Mouse (Mus musculus) forebrain, embryonic 14.5 days (tissue): Measurements from ENCODE around the gene Ifitm2. TPM values are rescaled to one million over a fixed set of nuclear protein-coding genes. Genes with fewer than 3 reads are reported as not detected.

Experiments
- ATAC-seq: fragments of 200-750 bp; cut with Nextera tagmentation; 2 replicates; pipeline ENCODE4 v1.8.0; 2017; ENCODE audit warnings: mild to moderate bottlenecking, moderate library complexity
- DNase-seq: peaks from one replicate; pipeline ENCODE4 v3.0.0-alpha.2; 2015; ENCODE audit warnings: low spot score
- H3K27ac ChIP-seq: fragments of 300-500 bp; sonication (generic); 2 replicates; pipeline ENCODE4 v1.5.1; 2014; ENCODE audit warnings: low read depth, mild to moderate bottlenecking, control low read depth, low read length, moderate library complexity
- H3K27me3 ChIP-seq: fragments of 300-500 bp; sonication (generic); replicated peaks from 2 replicates; pipeline ENCODE4 v1.6.1; 2014; ENCODE audit warnings: low read length, control low read depth, mixed read lengths; ENCODE audit not compliant: control insufficient read depth, insufficient read depth
- H3K36me3 ChIP-seq: fragments of 300-500 bp; sonication (generic); 2 replicates; pipeline ENCODE4 v1.6.1; 2014; ENCODE audit warnings: low read length, control low read depth; ENCODE audit not compliant: control insufficient read depth, insufficient read depth
- H3K4me1 ChIP-seq: fragments of 300-500 bp; sonication (generic); 2 replicates; pipeline ENCODE4 v1.6.1; 2014; ENCODE audit warnings: antibody characterized with exemption, low read length, control low read depth; ENCODE audit not compliant: control insufficient read depth, insufficient read depth
- H3K4me2 ChIP-seq: fragments of 300-500 bp; sonication (generic); 2 replicates; pipeline ENCODE4 v1.6.1; 2014; ENCODE audit warnings: mild to moderate bottlenecking, control low read depth, low read length
- H3K4me3 ChIP-seq: fragments of 300-500 bp; sonication (generic); 2 replicates; pipeline ENCODE4 v1.5.1; 2014; ENCODE audit warnings: low read depth, low read length, control low read depth
- H3K9ac ChIP-seq: fragments of 300-500 bp; sonication (generic); 2 replicates; pipeline ENCODE4 v1.6.1; 2014; ENCODE audit warnings: mild to moderate bottlenecking, low read length, control low read depth, moderate library complexity
- H3K9me3 ChIP-seq: fragments of 300-500 bp; sonication (generic); replicated peaks from 2 replicates; pipeline ENCODE4 v1.6.1; 2016; ENCODE audit warnings: low read length, control low read depth, mixed read lengths; ENCODE audit not compliant: control insufficient read depth
- WGBS: fragments of 180-500 bp; shearing (Covaris S2); extraction: QIAGEN DNeasy Blood & Tissue Kit; methylation state at CpG from one replicate; pipeline ENCODE4 v1.1.7; 2014; 5-methylcytosine and 5-hydroxymethylcytosine counted together
- polyA plus RNA-seq: library from polyadenylated mRNA; unstranded; fragments of >200 nt; fragmentation: Nextera tagmentation; extraction: Ambion mirVana; gene quantifications from 2 replicates; pipeline ENCODE4 v1.2.1, GENCODE M21; 2014

Gene Ifitm2
- polyA plus RNA-seq, 1 experiment from 2014 or later: 235 TPM

DNA sequence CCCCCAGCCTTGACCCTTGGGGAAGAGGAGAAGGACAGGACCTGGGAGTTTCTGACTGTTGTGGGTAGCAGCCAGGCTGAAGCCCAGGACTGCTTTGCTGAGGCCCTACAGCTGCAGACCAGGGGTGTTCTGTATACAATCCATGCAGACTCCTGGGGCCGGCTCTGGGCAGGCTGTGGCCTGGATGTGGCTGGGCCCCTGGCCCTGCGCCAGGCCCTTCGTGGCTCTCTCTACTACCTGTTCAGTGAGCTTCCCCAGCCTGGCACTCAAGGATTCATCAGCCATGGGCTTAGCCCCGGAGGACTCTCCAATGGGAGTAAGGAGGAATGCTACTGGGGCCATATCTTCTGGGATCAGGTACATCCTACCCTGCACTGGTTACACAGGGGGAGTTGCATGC is 12.4 kb downstream of the Ifitm2 start:
- no peaks in the 10 kb centered on the region for H3K27me3 ChIP-seq
- no peak overlapping the region for H3K4me3 ChIP-seq
- DNase-seq (no peak), ATAC-seq (no peak)
- H3K36me3 ChIP-seq: no peaks in the 10 kb centered on the region
- no peak overlapping the region for H3K9ac ChIP-seq
- no peaks in the 10 kb centered on the region for H3K4me1 ChIP-seq
- no peak overlapping the region for H3K27ac ChIP-seq
- no peaks in the 10 kb centered on the region for H3K9me3 ChIP-seq
- no peak overlapping the region for H3K4me2 ChIP-seq
- 88% methylated on average over 4 of the region's 4 CpGs for WGBS

- ATAC-seq (no peak), DNase-seq (no peak)
- 95% methylated on average over 10 of the region's 10 CpGs for WGBS
- Histone ChIP-seq H3K4me2 (no peak overlapping the region), H3K4me1 (no peaks in the 10 kb centered on the region), H3K27me3 (no peaks in the 10 kb centered on the region), H3K9me3 (no peaks in the 10 kb centered on the region), H3K4me3 (no peak overlapping the region), H3K36me3 (no peaks in the 10 kb centered on the region), H3K9ac (no peak overlapping the region), H3K27ac (no peak overlapping the region)
These were observed 13.0 kb downstream of the Ifitm2 start for GRCm38 (mm10) chr7:140942811-140943210.

DNA sequence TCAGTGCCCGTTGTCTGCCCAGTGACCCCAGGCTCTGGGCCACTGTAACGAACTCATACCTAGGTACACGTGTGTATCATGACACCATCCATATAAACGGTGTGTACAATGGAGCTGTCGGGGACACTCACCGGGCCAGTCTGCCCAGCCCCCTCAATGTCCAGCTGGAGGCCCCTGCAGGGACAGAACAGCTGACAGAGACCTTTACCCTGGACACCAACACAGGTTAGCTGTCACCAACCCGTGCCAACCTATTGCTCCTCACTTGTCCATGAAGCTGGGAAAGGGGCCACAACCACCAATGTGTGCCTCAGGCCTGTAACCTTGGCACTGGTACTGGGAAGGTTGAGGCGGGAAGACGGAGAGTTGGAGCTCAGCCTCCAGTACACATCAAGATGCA is 13.4 kb downstream of the Ifitm2 start:
- Histone ChIP-seq H3K4me1 (no peaks in the 10 kb centered on the region), H3K27me3 (no peaks in the 10 kb centered on the region), H3K27ac (no peak overlapping the region), H3K4me3 (peak overlapping the region; percentile 42), H3K9me3 (no peaks in the 10 kb centered on the region), H3K4me2 (peak overlapping the region; percentile 50), H3K9ac (peak overlapping the region; percentile 69), H3K36me3 (no peaks in the 10 kb centered on the region)
- ATAC-seq: no peak
- no peak for DNase-seq
- WGBS: 70% methylated on average over 9 of the region's 9 CpGs

DNA sequence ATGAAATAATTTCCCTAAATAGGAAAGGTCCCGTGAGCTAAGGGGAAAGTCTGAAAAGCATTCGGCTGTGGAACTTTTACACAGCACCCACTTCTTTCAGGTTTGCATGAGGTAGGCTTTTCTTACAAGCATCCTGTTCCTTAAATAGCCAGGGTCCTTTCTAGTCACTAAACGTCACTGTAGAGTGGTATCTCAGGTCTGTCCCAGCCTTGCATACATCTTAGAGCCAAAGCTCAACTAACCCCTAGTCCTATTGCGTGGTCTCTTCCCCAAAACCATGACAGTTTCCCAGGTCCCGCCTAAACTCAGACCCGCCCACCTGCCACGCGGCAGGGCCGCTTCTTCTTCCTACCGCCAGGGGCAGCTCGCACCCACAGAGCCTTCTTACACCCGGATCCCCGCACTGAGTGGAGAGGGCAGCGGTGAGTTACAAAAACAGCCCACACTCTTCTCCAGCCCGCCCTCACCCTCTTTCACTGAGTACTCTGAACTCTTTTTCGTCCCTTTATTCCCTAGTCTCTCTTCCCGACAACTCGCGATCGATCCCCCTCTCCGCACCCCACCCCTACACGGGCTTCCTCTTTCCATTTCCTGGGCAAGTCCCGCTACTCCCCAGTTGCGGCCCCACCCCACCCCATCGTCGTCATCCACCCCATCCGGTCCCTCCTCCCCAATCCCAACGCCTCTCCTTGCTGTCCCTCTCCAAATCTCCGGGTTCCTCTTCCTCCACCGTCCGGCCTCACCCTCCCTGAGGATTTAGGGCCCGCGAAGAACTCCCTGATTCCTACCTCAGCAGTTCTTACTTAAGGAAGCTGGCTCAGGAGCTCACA is 14.3 kb downstream of the Ifitm2 start, which contains the start of gene Pgghg:
Gene Pgghg, plus strand, starts transcription at position 170 of the 830 bp plus-strand sequence.
- ATAC-seq (peak; percentile 95), DNase-seq (peak; percentile 85)
- Histone ChIP-seq H3K27me3 (no peaks in the 10 kb centered on the region), H3K36me3 (no peaks in the 10 kb centered on the region), H3K4me1 (no peaks in the 10 kb centered on the region), H3K9me3 (no peaks in the 10 kb centered on the region), H3K4me2 (peak within 1 kb of the TSS; percentile 50), H3K9ac (peak within 1 kb of the TSS; percentile 69), H3K27ac (no peak within 1 kb of the TSS), H3K4me3 (peak within 1 kb of the TSS; percentile 42)
- 5% methylated on average over 33 of the region's 33 CpGs for WGBS

- 9% methylated on average over 8 of the region's 8 CpGs for WGBS
These were observed 16.1 kb downstream of the Ifitm2 start for GRCm38 (mm10) chr7:140939669-140940171.

DNA sequence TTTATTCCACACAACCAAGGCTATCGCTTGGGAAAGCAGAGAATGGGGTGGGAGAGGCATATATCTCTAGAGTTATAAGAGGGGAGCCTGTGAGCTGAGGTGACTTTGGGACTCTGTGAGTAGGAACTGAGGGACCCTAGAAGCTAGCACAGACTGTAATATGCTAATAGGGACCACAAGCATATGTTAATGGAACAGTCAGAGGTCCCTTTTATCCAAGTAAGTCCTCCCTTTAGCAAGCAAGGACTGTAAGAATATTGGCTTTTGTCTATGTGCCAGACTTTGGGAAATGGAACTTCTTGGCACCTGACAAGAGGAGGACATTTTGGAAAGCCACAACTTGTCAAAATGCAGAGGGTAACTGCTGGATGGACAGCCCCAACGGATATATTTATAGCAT is 16.9 kb downstream of the Ifitm2 start:
- WGBS: 26% methylated on average over 2 of the region's 2 CpGs
- H3K27me3 ChIP-seq: no peaks in the 10 kb centered on the region
- H3K27ac ChIP-seq: no peak overlapping the region
- no peaks in the 10 kb centered on the region for H3K36me3 ChIP-seq
- no peak overlapping the region for H3K4me3 ChIP-seq
- no peak overlapping the region for H3K4me2 ChIP-seq
- ATAC-seq (no peak), DNase-seq (no peak)
- H3K4me1 ChIP-seq: no peaks in the 10 kb centered on the region
- no peaks in the 10 kb centered on the region for H3K9me3 ChIP-seq
- no peak overlapping the region for H3K9ac ChIP-seq

More at GRCm38 (mm10) chr7:140939669-140940171, 16.1 kb downstream of the Ifitm2 start:
- Histone ChIP-seq H3K27ac (no peak overlapping the region), H3K27me3 (no peaks in the 10 kb centered on the region), H3K36me3 (no peaks in the 10 kb centered on the region), H3K9ac (no peak overlapping the region), H3K4me2 (no peak overlapping the region), H3K9me3 (no peaks in the 10 kb centered on the region), H3K4me1 (no peaks in the 10 kb centered on the region), H3K4me3 (no peak overlapping the region)
- DNase-seq (peak; percentile 10), ATAC-seq (no peak)

DNA sequence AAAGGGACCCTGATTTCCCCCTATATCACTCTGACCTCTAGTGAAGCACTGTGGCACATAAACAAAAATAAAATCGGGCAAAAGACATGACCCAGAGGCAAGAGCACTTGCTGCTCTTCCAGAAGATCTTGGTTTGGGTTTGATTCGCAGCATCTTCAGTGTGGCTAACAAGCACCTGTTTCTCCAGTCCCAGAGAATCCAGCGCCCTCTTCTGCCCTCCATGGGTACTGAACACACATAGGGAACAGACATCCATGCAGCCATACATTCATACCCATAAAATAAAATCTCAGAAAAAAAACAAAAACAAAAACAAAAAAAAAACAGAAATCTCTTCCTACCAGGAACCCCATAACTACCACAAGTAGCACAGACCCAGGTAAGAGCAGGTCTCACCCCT is 17.4 kb downstream of the Ifitm2 start:
- DNase-seq (no peak), ATAC-seq (no peak)
- Histone ChIP-seq H3K4me2 (no peak overlapping the region), H3K27ac (no peak overlapping the region), H3K4me3 (no peak overlapping the region), H3K9ac (no peak overlapping the region), H3K36me3 (no peaks in the 10 kb centered on the region), H3K4me1 (no peaks in the 10 kb centered on the region), H3K9me3 (no peaks in the 10 kb centered on the region), H3K27me3 (no peaks in the 10 kb centered on the region)
- WGBS: 43% methylated on average over 3 of the region's 3 CpGs

GRCm38 (mm10) chr7:140927181-140927580 is 28.6 kb downstream of the Ifitm2 start:
- no peaks in the 10 kb centered on the region for H3K36me3 ChIP-seq
- no peak for DNase-seq
- 93% methylated on average over 6 of the region's 6 CpGs for WGBS

More at GRCm38 (mm10) chr7:140927181-140927580, 28.6 kb downstream of the Ifitm2 start:
- no peak overlapping the region for H3K27ac ChIP-seq
- H3K9me3 ChIP-seq: no peaks in the 10 kb centered on the region
- H3K4me2 ChIP-seq: no peak overlapping the region
- ATAC-seq: no peak
- H3K27me3 ChIP-seq: peaks cover 26% of the 10 kb centered on the region
- no peak overlapping the region for H3K9ac ChIP-seq
- H3K4me1 ChIP-seq: no peaks in the 10 kb centered on the region; the same call in 1 of the 2 replicates
- H3K4me3 ChIP-seq: no peak overlapping the region
